Mouse (Mus musculus) liver, adult 2 months (tissue): Measurements from ENCODE around the gene Smoc1. TPM values are rescaled to one million over a fixed set of nuclear protein-coding genes. Genes with fewer than 3 reads are reported as not detected.

Experiments used
- DNase-seq: peaks from one replicate; pipeline ENCODE4 v3.0.0-alpha.2; 2011; ENCODE audit warnings: low read depth, low spot score; ENCODE audit errors: extremely low read depth
- H3K27ac ChIP-seq: fragments of 200-500 bp; replicated peaks from 2 replicates; pipeline ENCODE4 v1.5.1; 2012; ENCODE audit warnings: low read depth, mild to moderate bottlenecking, control low read depth, inconsistent platforms, low read length; ENCODE audit not compliant: insufficient read depth
- H3K27me3 ChIP-seq: fragments of 200-500 bp; 2 replicates; pipeline ENCODE4 v1.6.1; 2012; ENCODE audit warnings: mild to moderate bottlenecking, moderate library complexity, low read length, inconsistent platforms; ENCODE audit not compliant: control insufficient read depth, insufficient read depth
- H3K36me3 ChIP-seq: fragments of 200-500 bp; 2 replicates; pipeline ENCODE4 v1.6.1; 2012; ENCODE audit warnings: low read length, inconsistent platforms; ENCODE audit not compliant: control insufficient read depth, insufficient read depth
- H3K4me1 ChIP-seq: fragments of 200-500 bp; 2 replicates; pipeline ENCODE4 v1.6.1; 2011; ENCODE audit warnings: low read length; ENCODE audit not compliant: control insufficient read depth, insufficient read depth
- H3K4me3 ChIP-seq: fragments of 200-500 bp; 2 replicates; pipeline ENCODE4 v1.5.1; 2011; ENCODE audit warnings: low read depth, mild to moderate bottlenecking, control low read depth, low read length, moderate library complexity; ENCODE audit not compliant: insufficient read depth
- H3K79me2 ChIP-seq: fragments of 200-500 bp; 2 replicates; pipeline ENCODE4 v1.6.1; 2012; ENCODE audit warnings: inconsistent platforms, mild to moderate bottlenecking, low read length, moderate library complexity; ENCODE audit not compliant: control insufficient read depth, insufficient read depth
- H3K9ac ChIP-seq: fragments of 200-500 bp; 2 replicates; pipeline ENCODE4 v1.6.1; 2012; ENCODE audit warnings: low read depth, mild to moderate bottlenecking, control low read depth, inconsistent platforms, low read length
- CTCF ChIP-seq: fragments of 200-500 bp; IDR thresholded peaks from 2 replicates; pipeline ENCODE4 v1.5.1; 2011; ENCODE audit warnings: low read depth, low read length, control low read depth
- POLR2A ChIP-seq: fragments of 200-500 bp; IDR thresholded peaks from 2 replicates; pipeline ENCODE4 v1.6.1; 2011; ENCODE audit warnings: low read length, control low read depth; ENCODE audit not compliant: insufficient read depth; ENCODE audit errors: extremely low read depth
- WGBS: fragments of 180-500 bp; shearing (Covaris S2); methylation state at CpG from one replicate; pipeline ENCODE4 v1.1.7; 2018; 5-methylcytosine and 5-hydroxymethylcytosine counted together
- polyA plus RNA-seq: library from polyadenylated mRNA; depleted of rRNA; stranded (reverse); fragments of >200 nt; gene quantifications from 2 replicates; pipeline ENCODE4 v1.2.3, GENCODE M21; 2012
- total RNA-seq: library from RNA; depleted of rRNA; stranded (reverse); fragments of >200 nt; gene quantifications from 2 replicates; pipeline ENCODE4 v1.2.3, GENCODE M21; 2014

Smoc1 gene
- total and polyA plus RNA-seq, 2 experiments, result 28.3 to 50.7 TPM

DNA sequence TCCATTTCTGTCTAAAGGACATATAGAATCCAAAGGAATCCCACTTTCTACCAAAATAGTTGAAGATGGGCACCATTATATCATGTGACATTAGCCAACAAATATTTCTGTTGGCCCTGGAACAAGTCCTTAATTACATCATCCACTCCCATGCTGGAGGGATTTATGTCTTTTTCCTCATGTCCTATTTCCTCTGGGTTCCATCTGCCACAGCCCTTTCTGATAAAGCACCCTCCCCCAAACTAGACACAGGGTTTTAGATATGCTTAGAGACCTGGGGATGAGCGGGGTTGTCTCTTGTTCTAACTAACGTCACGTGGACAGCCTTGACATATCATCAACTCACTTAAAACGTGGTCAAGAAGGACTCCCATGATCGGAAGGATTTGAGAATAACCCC is 102.1 kb downstream of the Smoc1 start:
- 89% methylated on average over 5 of the region's 5 CpGs for WGBS
- no peaks in the 10 kb centered on the region for H3K4me1 ChIP-seq
- TF ChIP-seq CTCF (no peak), POLR2A (no peak)
- no peak for DNase-seq
- H3K36me3 ChIP-seq, result no peaks in the 10 kb centered on the region; the same call in 1 of the 2 replicates
- H3K9ac ChIP-seq, result no peak overlapping the region
- no peak overlapping the region for H3K4me3 ChIP-seq
- H3K27me3 ChIP-seq, result no peaks in the 10 kb centered on the region
- no peak overlapping the region for H3K27ac ChIP-seq
- peaks cover 2% of the 10 kb centered on the region; the same call in 1 of the 2 replicates for H3K79me2 ChIP-seq

GRCm38 (mm10) chr12:81130692-81131091 is 104.1 kb downstream of the Smoc1 start:
- TF ChIP-seq CTCF (no peak), POLR2A (no peak)
- WGBS, result 74% methylated on average over 3 of the region's 3 CpGs
- Histone ChIP-seq H3K9ac (no peak overlapping the region), H3K27me3 (no peaks in the 10 kb centered on the region), H3K79me2 (peaks cover 2% of the 10 kb centered on the region; the same call in 1 of the 2 replicates), H3K27ac (no peak overlapping the region), H3K4me1 (no peaks in the 10 kb centered on the region), H3K36me3 (peaks cover 2% of the 10 kb centered on the region; the same call in 1 of the 2 replicates), H3K4me3 (no peak overlapping the region)
- DNase-seq, result no peak

DNA sequence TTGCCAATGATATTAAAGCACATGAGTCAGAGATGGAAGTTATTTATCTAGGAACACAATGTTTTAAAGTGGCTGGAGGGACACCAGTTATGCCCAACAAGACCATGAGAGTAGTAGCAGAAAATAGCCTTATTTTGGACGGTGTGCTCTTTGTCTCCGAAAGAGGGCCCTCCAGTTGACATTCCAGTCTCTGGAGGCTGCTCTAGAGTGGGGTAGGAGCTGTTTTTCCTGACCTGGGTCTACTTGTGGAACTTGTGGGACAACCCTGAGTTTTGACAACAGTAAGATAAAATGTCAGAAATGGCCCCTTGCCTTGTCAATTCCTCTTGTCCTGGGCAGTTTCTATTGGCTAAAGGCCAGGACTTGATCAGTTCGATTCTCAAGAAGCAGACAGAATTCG is 104.5 kb downstream of the Smoc1 start:
- peaks cover 2% of the 10 kb centered on the region; the same call in 1 of the 2 replicates for H3K36me3 ChIP-seq
- no peak overlapping the region for H3K9ac ChIP-seq
- no peak overlapping the region for H3K27ac ChIP-seq
- no peak for DNase-seq
- H3K4me3 ChIP-seq, result no peak overlapping the region
- H3K27me3 ChIP-seq, result no peaks in the 10 kb centered on the region
- no peak for TF ChIP-seq POLR2A
- no peak for TF ChIP-seq CTCF
- no peaks in the 10 kb centered on the region for H3K4me1 ChIP-seq
- H3K79me2 ChIP-seq, result peaks cover 2% of the 10 kb centered on the region; the same call in 1 of the 2 replicates
- WGBS, result 78% methylated on average over 4 of the region's 4 CpGs

DNA sequence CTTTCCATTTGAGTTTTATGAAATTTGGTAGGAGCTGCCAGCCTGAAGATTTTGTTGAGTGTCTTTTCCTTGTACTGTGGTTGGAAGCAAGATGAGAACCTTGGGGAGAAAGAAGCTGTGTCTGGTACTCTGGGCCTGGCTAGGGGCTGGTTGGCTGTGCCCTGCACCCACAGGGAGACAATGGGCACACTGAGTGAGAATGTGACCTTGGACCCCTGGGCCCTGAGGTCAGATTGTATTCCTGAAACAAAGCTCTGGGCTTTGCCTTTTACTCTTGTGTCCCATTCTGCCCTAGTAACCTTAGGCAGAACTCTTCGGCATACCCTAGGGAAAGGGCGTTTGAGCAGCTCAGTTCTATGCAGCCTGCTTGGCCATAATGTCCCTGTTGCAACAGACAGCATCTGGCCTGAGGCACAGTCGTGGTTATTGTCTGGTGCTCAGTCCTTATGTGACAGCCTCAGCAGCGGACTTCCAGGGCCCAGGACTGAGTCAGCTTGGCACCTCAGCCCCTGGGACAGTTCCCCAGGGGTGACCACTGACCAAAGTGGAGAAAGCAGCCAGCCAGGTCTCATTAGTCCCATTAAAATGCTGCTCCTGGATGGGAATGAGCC is 106.6 kb downstream of the Smoc1 start:
- Histone ChIP-seq H3K4me1 (no peaks in the 10 kb centered on the region), H3K79me2 (peaks cover 2% of the 10 kb centered on the region; the same call in 1 of the 2 replicates), H3K9ac (no peak overlapping the region), H3K27ac (no peak overlapping the region), H3K4me3 (no peak overlapping the region), H3K27me3 (no peaks in the 10 kb centered on the region), H3K36me3 (peaks cover 3% of the 10 kb centered on the region)
- no peak for TF ChIP-seq CTCF
- no peak for TF ChIP-seq POLR2A
- 41% methylated on average over 4 of the region's 4 CpGs for WGBS
- DNase-seq, result peak; percentile 56

DNA sequence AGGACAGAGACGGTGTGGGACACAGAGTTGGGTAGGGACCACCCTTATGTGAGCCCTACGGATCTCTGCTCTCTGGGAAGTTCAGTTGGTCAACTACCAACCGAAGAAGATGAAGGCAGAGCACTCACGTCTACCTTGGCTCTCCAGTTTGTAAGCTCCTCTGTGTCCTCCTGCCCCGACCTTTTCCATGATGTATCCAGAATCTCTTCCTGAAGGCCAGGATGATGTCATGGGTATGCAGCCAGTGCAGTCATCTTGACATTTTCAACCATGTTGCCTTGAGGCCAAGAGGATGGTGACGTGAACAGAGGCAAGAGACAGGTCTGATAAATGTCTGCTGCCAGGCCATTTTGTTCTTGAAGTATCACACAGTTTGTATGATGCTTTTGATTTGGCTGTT is 111.6 kb downstream of the Smoc1 start:
- no peak for DNase-seq
- no peak overlapping the region for H3K27ac ChIP-seq
- no peak for TF ChIP-seq POLR2A
- no peak overlapping the region for H3K9ac ChIP-seq
- 88% methylated on average over 6 of the region's 6 CpGs for WGBS
- no peaks in the 10 kb centered on the region; the same call in 1 of the 2 replicates for H3K79me2 ChIP-seq
- no peaks in the 10 kb centered on the region for H3K4me1 ChIP-seq
- H3K36me3 ChIP-seq, result peaks cover 7% of the 10 kb centered on the region
- no peaks in the 10 kb centered on the region for H3K27me3 ChIP-seq
- no peak overlapping the region for H3K4me3 ChIP-seq

GRCm38 (mm10) chr12:81139463-81139862 is 112.9 kb downstream of the Smoc1 start:
- TF ChIP-seq POLR2A (no peak), CTCF (no peak)
- H3K79me2 ChIP-seq, result no peaks in the 10 kb centered on the region
- H3K4me1 ChIP-seq, result no peaks in the 10 kb centered on the region
- peaks cover 5% of the 10 kb centered on the region for H3K36me3 ChIP-seq
- no peak overlapping the region for H3K27ac ChIP-seq
- H3K9ac ChIP-seq, result no peak overlapping the region
- no peak for DNase-seq
- H3K4me3 ChIP-seq, result no peak overlapping the region
- H3K27me3 ChIP-seq, result no peaks in the 10 kb centered on the region
- WGBS, result 92% methylated on average over 6 of the region's 6 CpGs
